Mouse (Mus musculus): ENCODE results near the gene Lrrc10b. TPM values are rescaled to one million over a fixed set of nuclear protein-coding genes. Genes with fewer than 3 reads are reported as not detected.

The Lrrc10b gene
- total RNA-seq (2014; rRNA removed; ENCODE audit: low replicate concordance) (1.9 TPM in 1 of 2 replicates, not detected in the other), polyA plus RNA-seq (2015; fragmentation: Nextera tagmentation; extraction: Ambion mirVana) (0.08 and 0.18 TPM in 2 replicates)

- Histone ChIP-seq H3K4me1 (ENCODE audit: control insufficient read depth, insufficient read depth) (no peaks in the 10 kb centered on the region), H3K4me3 (ENCODE audit: low read depth, low read length) (peak within 1 kb of the TSS; percentile 38), H3K4me2 (ENCODE audit: low read depth, low read length) (peak within 1 kb of the TSS; percentile 57), H3K27me3 (ENCODE audit: control insufficient read depth, insufficient read depth, low read length) (peaks cover 91% of the 10 kb centered on the region), H3K9ac (replicated peaks; ENCODE audit: low read depth, low read length) (no peak within 1 kb of the TSS), H3K36me3 (replicated peaks; ENCODE audit: control insufficient read depth, insufficient read depth, low read length) (no peaks in the 10 kb centered on the region), H3K9me3 (replicated peaks; ENCODE audit: control insufficient read depth, low read length) (no peaks in the 10 kb centered on the region), H3K27ac (ENCODE audit: low read depth) (no peak within 1 kb of the TSS)
- DNase-seq (ENCODE audit: low spot score) (peak; percentile 46), ATAC-seq (ENCODE audit: insufficient read depth, low read depth) (peak; percentile 29)
- under 1% methylated on average over 78 of the region's 96 CpGs for WGBS
- TF ChIP-seq CTCF (IDR thresholded peaks at IDR 0.05; ENCODE audit: low read depth) (peak; percentile 35), EP300 (IDR thresholded peaks at IDR 0.05; ENCODE audit: low read depth) (no peak)
Measured at GRCm38 (mm10) chr19:10456752-10457483, at the start of gene Lrrc10b. Lrrc10b (minus strand) TSS chr19:10457473.

GRCm38 (mm10) chr19:10502571-10502970 is 45.3 kb upstream of the Lrrc10b start:
- no peak overlapping the region for H3K27ac ChIP-seq (ENCODE audit: low read depth)
- no peaks in the 10 kb centered on the region for H3K27me3 ChIP-seq (ENCODE audit: control insufficient read depth, insufficient read depth, low read length)
- no peak overlapping the region for H3K4me3 ChIP-seq (ENCODE audit: low read depth, low read length)
- ATAC-seq (ENCODE audit: insufficient read depth, low read depth) (peak; percentile 64; the same call in 1 of the 2 replicates), DNase-seq (ENCODE audit: low spot score) (peak; percentile 41)
- TF ChIP-seq CTCF (IDR thresholded peaks at IDR 0.05; ENCODE audit: low read depth) = peak; percentile 85
- TF ChIP-seq EP300 (IDR thresholded peaks at IDR 0.05; ENCODE audit: low read depth) = no peak
- H3K4me2 ChIP-seq (ENCODE audit: low read depth, low read length) = no peak overlapping the region
- no peak overlapping the region for H3K9ac ChIP-seq (replicated peaks; ENCODE audit: low read depth, low read length)
- no peaks in the 10 kb centered on the region for H3K4me1 ChIP-seq (ENCODE audit: control insufficient read depth, insufficient read depth)
- no peaks in the 10 kb centered on the region for H3K9me3 ChIP-seq (replicated peaks; ENCODE audit: control insufficient read depth, low read length)
- 8% methylated on average over 4 of the region's 4 CpGs for WGBS
- peaks cover 71% of the 10 kb centered on the region for H3K36me3 ChIP-seq (replicated peaks; ENCODE audit: control insufficient read depth, insufficient read depth, low read length)

- Histone ChIP-seq H3K4me2 (ENCODE audit: low read depth, low read length) (no peak overlapping the region), H3K36me3 (replicated peaks; ENCODE audit: control insufficient read depth, insufficient read depth, low read length) (peaks cover 56% of the 10 kb centered on the region), H3K27me3 (ENCODE audit: control insufficient read depth, insufficient read depth, low read length) (no peaks in the 10 kb centered on the region), H3K4me1 (ENCODE audit: control insufficient read depth, insufficient read depth) (no peaks in the 10 kb centered on the region), H3K9ac (replicated peaks; ENCODE audit: low read depth, low read length) (no peak overlapping the region), H3K27ac (ENCODE audit: low read depth) (no peak overlapping the region), H3K9me3 (replicated peaks; ENCODE audit: control insufficient read depth, low read length) (no peaks in the 10 kb centered on the region), H3K4me3 (ENCODE audit: low read depth, low read length) (no peak overlapping the region)
- DNase-seq (ENCODE audit: low spot score) (no peak), ATAC-seq (ENCODE audit: insufficient read depth, low read depth) (no peak)
- TF ChIP-seq CTCF (IDR thresholded peaks at IDR 0.05; ENCODE audit: low read depth) = no peak
- no peak for TF ChIP-seq EP300 (IDR thresholded peaks at IDR 0.05; ENCODE audit: low read depth)
- 78% methylated on average over 8 of the region's 8 CpGs for WGBS
Measured at GRCm38 (mm10) chr19:10500581-10500980, 43.3 kb upstream of the Lrrc10b start.

GRCm38 (mm10) chr19:10497512-10498160 is 40.4 kb upstream of the Lrrc10b start:
- Histone ChIP-seq H3K4me1 (ENCODE audit: control insufficient read depth, insufficient read depth) (no peaks in the 10 kb centered on the region), H3K9me3 (replicated peaks; ENCODE audit: control insufficient read depth, low read length) (no peaks in the 10 kb centered on the region), H3K4me3 (ENCODE audit: low read depth, low read length) (no peak overlapping the region), H3K36me3 (replicated peaks; ENCODE audit: control insufficient read depth, insufficient read depth, low read length) (peaks cover 33% of the 10 kb centered on the region), H3K4me2 (ENCODE audit: low read depth, low read length) (no peak overlapping the region), H3K27me3 (ENCODE audit: control insufficient read depth, insufficient read depth, low read length) (no peaks in the 10 kb centered on the region), H3K9ac (replicated peaks; ENCODE audit: low read depth, low read length) (no peak overlapping the region), H3K27ac (ENCODE audit: low read depth) (no peak overlapping the region)
- DNase-seq (ENCODE audit: low spot score) (no peak), ATAC-seq (ENCODE audit: insufficient read depth, low read depth) (no peak)
- TF ChIP-seq CTCF (IDR thresholded peaks at IDR 0.05; ENCODE audit: low read depth) = no peak
- TF ChIP-seq EP300 (IDR thresholded peaks at IDR 0.05; ENCODE audit: low read depth) = no peak
- 55% methylated on average over 8 of the region's 8 CpGs for WGBS

- Histone ChIP-seq H3K9me3 (replicated peaks; ENCODE audit: control insufficient read depth, low read length) (no peaks in the 10 kb centered on the region), H3K4me1 (ENCODE audit: control insufficient read depth, insufficient read depth) (no peaks in the 10 kb centered on the region), H3K9ac (replicated peaks; ENCODE audit: low read depth, low read length) (no peak overlapping the region), H3K36me3 (replicated peaks; ENCODE audit: control insufficient read depth, insufficient read depth, low read length) (peaks cover 31% of the 10 kb centered on the region), H3K4me2 (ENCODE audit: low read depth, low read length) (no peak overlapping the region), H3K27me3 (ENCODE audit: control insufficient read depth, insufficient read depth, low read length) (0 out of 2 replicates have a peak, but pooled peaks cover 4% of the 10 kb centered on the region), H3K27ac (ENCODE audit: low read depth) (no peak overlapping the region), H3K4me3 (ENCODE audit: low read depth, low read length) (no peak overlapping the region)
- ATAC-seq (ENCODE audit: insufficient read depth, low read depth) (no peak), DNase-seq (ENCODE audit: low spot score) (no peak)
- WGBS = 59% methylated on average over 2 of the region's 2 CpGs
- no peak for TF ChIP-seq EP300 (IDR thresholded peaks at IDR 0.05; ENCODE audit: low read depth)
Measured at GRCm38 (mm10) chr19:10496976-10497375, 39.7 kb upstream of the Lrrc10b start.
